Mouse (Mus musculus) cerebellum, adult 9-10 months (tissue): Measurements from ENCODE around the gene Olfr346.

Source experiments
- DNase-seq: peaks from one replicate; pipeline ENCODE4 v3.0.0; 2022

The Olfr346 gene

DNA sequence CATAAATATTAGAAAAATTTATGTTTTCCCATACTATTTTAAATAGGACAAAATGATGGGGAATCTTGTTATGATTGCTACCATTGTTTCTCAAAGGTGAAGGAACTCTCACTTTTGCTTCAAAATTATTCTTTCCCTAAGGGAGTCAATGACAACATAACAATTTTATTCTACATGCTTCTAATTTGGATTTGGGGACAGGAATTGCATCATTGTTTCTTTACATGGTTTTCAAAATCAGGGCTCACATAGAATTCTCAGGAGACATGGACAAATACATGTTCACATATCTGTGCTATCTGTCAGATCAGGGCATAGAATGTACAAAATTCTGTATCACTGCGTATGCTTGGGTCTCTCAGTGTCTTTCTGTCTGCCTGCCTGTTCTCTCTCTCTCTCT is at the start of gene Olfr346:
Gene Olfr346 (plus strand): TSS at position 301 of the 400 bp plus-strand sequence.
- DNase-seq, result no peak

DNA sequence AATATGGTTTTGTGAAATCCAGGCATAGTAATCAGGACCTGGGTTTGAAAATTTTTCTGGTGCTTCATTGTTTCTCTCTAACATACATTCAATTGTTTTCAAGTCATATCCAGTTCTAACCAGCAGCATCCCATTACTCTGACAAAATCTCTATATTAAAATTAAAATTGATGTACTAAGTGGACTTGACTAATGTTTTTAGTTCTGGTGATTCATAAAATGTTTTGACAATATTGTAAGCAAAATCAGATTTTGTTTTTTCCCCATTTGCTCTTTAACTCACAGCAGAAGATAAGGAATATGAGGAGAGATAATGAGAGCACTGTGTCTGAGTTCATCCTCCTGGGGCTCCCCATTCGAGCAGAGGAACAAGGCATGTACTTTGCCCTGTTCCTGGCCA is 45.8 kb upstream of the Olfr346 start, which contains the start of gene Olfr345:
Gene Olfr345 (plus strand): TSS at position 301 of the 400 bp plus-strand sequence.
- DNase-seq, result no peak

DNA sequence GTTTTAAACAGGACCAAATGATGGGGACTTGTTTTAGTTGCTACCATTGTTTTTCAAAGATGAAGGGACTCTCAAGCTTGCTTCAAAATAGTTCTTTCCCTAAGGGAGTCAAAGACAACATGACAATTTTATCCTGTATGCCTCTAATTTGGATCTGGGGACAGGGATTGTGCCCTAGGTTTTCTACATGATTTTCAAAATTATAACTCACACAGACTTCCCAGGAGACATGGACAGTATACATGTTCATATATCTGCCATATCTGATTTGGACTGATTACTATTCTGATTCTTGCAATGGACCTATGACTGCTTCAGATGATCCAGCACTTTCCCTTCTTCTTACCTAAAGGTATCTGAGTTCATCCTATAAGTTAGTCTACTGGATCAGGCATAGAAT is 46.0 kb downstream of the Olfr346 start, which contains the start of gene Olfr347:
Gene Olfr347 (plus strand): TSS at position 301 of the 400 bp plus-strand sequence.
- DNase-seq, result no peak

GRCm38 (mm10) chr2:36736226-36736625 is 50.6 kb downstream of the Olfr346 start:
- peak; percentile 4 for DNase-seq
